Mouse (Mus musculus) adrenal gland, postnatal 0 days (tissue): Measurements from ENCODE around the gene Zpbp2. TPM values are rescaled to one million over a fixed set of nuclear protein-coding genes. Genes with fewer than 3 reads are reported as not detected.

Source experiments
- polyA plus RNA-seq: library from polyadenylated mRNA; unstranded; fragments of >200 nt; fragmentation: Nextera tagmentation; extraction: Ambion mirVana; gene quantifications from 2 replicates; pipeline ENCODE4 v1.2.1, GENCODE M21; 2015

Gene Zpbp2
- 0.66 and 1.1 TPM in 2 replicates for polyA plus RNA-seq

DNA sequence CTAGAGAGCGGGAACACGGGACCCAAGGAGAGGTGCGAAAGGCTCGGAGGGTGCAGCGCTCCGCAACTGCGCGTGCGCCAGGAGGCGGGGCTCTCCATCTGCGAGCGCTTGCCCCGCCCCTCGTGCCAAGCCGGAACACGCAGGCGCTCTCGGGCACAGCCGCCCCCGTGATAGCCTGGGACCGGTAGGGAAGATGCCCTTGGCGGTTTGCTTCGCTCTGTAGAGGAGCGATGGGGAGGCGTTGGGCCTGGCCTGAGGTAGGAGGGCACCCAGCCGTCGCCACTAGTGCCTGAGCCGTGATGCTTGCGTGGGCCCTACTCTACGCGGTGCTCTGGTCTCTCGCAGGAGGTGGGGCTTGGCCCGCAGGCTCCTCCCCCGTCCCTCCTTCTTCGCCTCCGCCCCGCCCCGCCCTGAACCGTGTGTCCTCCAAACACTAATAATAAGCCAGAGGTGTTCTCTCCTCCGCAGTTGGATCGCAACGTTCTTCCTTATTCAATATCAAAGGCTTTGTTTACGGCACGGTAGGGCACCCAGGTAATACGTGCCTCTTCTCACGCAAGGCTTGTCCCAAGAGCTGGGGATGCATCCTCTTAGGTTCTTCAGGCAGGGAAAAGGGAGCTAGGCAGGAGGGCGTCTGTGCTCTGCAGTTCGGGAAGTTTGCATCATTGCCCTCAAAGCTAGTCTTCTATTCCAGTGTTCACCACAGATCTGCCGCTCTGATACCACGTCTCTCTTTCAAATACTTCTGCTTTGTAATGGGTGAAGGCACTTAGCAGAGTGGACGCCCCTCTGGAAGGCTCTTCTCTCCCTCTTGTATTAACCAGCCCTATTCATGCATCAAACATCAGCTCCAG, at the start of gene Zpbp2:
TSS of gene Zpbp2 (plus strand) at position 123 of the 854 bp plus-strand sequence.

DNA sequence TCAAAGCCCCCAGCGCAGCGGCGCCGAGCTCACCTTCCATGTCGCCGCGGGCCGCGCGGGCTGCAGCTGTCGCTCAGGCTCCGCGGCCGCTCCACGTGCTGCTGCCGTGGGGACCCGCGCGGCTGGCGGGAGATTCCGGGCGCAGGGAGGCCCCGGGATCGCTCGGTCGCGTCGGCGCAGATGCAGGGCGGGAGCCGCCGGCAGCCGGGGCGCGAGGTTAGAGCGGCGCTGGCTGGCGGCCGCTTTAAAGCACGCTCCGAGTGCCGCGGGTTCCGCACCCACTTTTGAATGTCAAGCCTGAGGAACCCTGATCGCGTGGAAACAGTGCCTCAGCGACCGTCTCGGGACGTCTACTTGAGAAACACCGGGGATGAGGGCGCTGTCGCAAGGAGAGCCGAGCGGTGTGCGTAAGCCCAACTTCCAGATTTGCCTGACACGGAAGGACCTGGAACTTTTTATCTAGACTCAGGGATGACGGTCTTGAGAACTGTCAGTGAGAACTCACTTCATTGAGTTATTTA, 5.1 kb upstream of the Zpbp2 start, which contains the start of gene Ikzf3:
TSS of gene Ikzf3 (minus strand) at position 321 of the 521 bp plus-strand sequence.

GRCm38 (mm10) chr11:98586892-98587563, 36.1 kb downstream of the Zpbp2 start, which contains the start of gene Ormdl3:
Ormdl3 (minus strand) TSS chr11:98587368.

GRCm38 (mm10) chr11:98597991-98598390, 47.1 kb downstream of the Zpbp2 start, which contains the start of gene Lrrc3c:
Lrrc3c (plus strand) TSS chr11:98598291.

Other genes with a start within 250 kb of the Zpbp2 start
- not detected in 2 replicates for gene Neurod2, start 221.4 kb upstream of the Zpbp2 start, polyA plus RNA-seq
- 1.2 and 1.9 TPM in 2 replicates for gene Ppp1r1b, start 202.7 kb upstream of the Zpbp2 start, polyA plus RNA-seq
- 22.2 and 33.2 TPM in 2 replicates for gene Stard3, start 192.7 kb upstream of the Zpbp2 start, polyA plus RNA-seq
- 0.84 and 3.6 TPM in 2 replicates for gene Tcap, start 167.3 kb upstream of the Zpbp2 start, polyA plus RNA-seq
- gene Pnmt, start 164.6 kb upstream of the Zpbp2 start, polyA plus RNA-seq, result 221 and 533 TPM in 2 replicates
- gene Pgap3, start 150.6 kb upstream of the Zpbp2 start, polyA plus RNA-seq, result 5.1 and 7.3 TPM in 2 replicates
- gene Erbb2, start 138.6 kb upstream of the Zpbp2 start, polyA plus RNA-seq, result 8.3 and 12.0 TPM in 2 replicates
- 163 and 178 TPM in 2 replicates for gene Mien1, start 112.1 kb upstream of the Zpbp2 start, polyA plus RNA-seq
- gene Grb7, start 104.7 kb upstream of the Zpbp2 start, polyA plus RNA-seq, result 1.3 and 3.3 TPM in 2 replicates
- 0.21 and 0.30 TPM in 2 replicates for gene Ikzf3, start 5.1 kb upstream of the Zpbp2 start, polyA plus RNA-seq
- gene Ormdl3, start 36.3 kb downstream of the Zpbp2 start, polyA plus RNA-seq, result 55.8 and 86.2 TPM in 2 replicates
- gene Lrrc3c, start 47.2 kb downstream of the Zpbp2 start, polyA plus RNA-seq, result not detected in 2 replicates
- 0.52 and 0.90 TPM in 2 replicates for gene Gm12355, start 74.6 kb downstream of the Zpbp2 start, polyA plus RNA-seq
- gene Gsdma3, start 75.3 kb downstream of the Zpbp2 start, polyA plus RNA-seq, result not detected in 2 replicates
- gene Gsdma2, start 95.7 kb downstream of the Zpbp2 start, polyA plus RNA-seq, result 0.25 TPM in 1 of 2 replicates, not detected in the other
- gene Gsdma, start 113.3 kb downstream of the Zpbp2 start, polyA plus RNA-seq, result 0.14 TPM in 1 of 2 replicates, not detected in the other
- 100 and 141 TPM in 2 replicates for gene Psmd3, start 131.5 kb downstream of the Zpbp2 start, polyA plus RNA-seq
- gene Csf3, start 150.2 kb downstream of the Zpbp2 start, polyA plus RNA-seq, result 0.22 TPM in 1 of 2 replicates, not detected in the other
- 18.5 and 26.8 TPM in 2 replicates for gene Med24, start 178.3 kb downstream of the Zpbp2 start, polyA plus RNA-seq
- gene Thra, start 189.5 kb downstream of the Zpbp2 start, polyA plus RNA-seq, result 31.4 and 43.5 TPM in 2 replicates
- 27.2 and 64.4 TPM in 2 replicates for gene Nr1d1, start 224.2 kb downstream of the Zpbp2 start, polyA plus RNA-seq
- 17.3 and 19.8 TPM in 2 replicates for gene Msl1, start 244.4 kb downstream of the Zpbp2 start, polyA plus RNA-seq